Mouse (Mus musculus) midbrain, postnatal 0 days (tissue): ENCODE measurements at regions not wholly inside any gene's neighbourhood (a gene's known extent, or its start where the extent isn't known, plus 50 kb on each side); places are given as distances from the start of the nearest gene placed in this dataset.

Experiments
- ATAC-seq: fragments of 200-750 bp; cut with Nextera tagmentation; 2 replicates; pipeline ENCODE4 v1.8.0; 2017; ENCODE audit warnings: moderate number of reproducible peaks, mild to moderate bottlenecking, moderate TSS enrichment, moderate library complexity; ENCODE audit not compliant: low FRiP score
- DNase-seq: peaks from one replicate; pipeline ENCODE4 v3.0.0-alpha.2; 2015; ENCODE audit warnings: low spot score
- H3K27ac ChIP-seq: fragments of 300-500 bp; sonication (generic); 2 replicates; pipeline ENCODE4 v1.5.1; 2014; ENCODE audit warnings: low read depth, mild to moderate bottlenecking, low read length, mixed read lengths
- H3K27me3 ChIP-seq: fragments of 300-500 bp; sonication (generic); 2 replicates; pipeline ENCODE4 v1.6.1; 2014; ENCODE audit warnings: low read length, control low read depth, mixed read lengths; ENCODE audit not compliant: insufficient read depth
- H3K36me3 ChIP-seq: fragments of 300-500 bp; sonication (generic); 2 replicates; pipeline ENCODE4 v1.6.1; 2014; ENCODE audit warnings: low read length, control low read depth, mixed read lengths; ENCODE audit not compliant: insufficient read depth
- H3K4me1 ChIP-seq: fragments of 300-500 bp; sonication (generic); 2 replicates; pipeline ENCODE4 v1.6.1; 2014; ENCODE audit warnings: mild to moderate bottlenecking, control low read depth, antibody characterized with exemption, low read length, mixed read lengths; ENCODE audit not compliant: insufficient read depth
- H3K4me2 ChIP-seq: fragments of 300-500 bp; sonication (generic); 2 replicates; pipeline ENCODE4 v1.6.1; 2014; ENCODE audit warnings: low read depth, mild to moderate bottlenecking, low read length, mixed read lengths; ENCODE audit not compliant: poor library complexity, severe bottlenecking
- H3K4me3 ChIP-seq: fragments of 300-500 bp; sonication (generic); 2 replicates; pipeline ENCODE4 v1.5.1; 2014; ENCODE audit warnings: low read depth, mild to moderate bottlenecking, low read length, moderate library complexity
- H3K9ac ChIP-seq: fragments of 300-500 bp; sonication (generic); replicated peaks from 2 replicates; pipeline ENCODE4 v1.6.1; 2014; ENCODE audit warnings: mild to moderate bottlenecking, low read length, moderate library complexity, mixed read lengths; ENCODE audit not compliant: poor library complexity, severe bottlenecking
- H3K9me3 ChIP-seq: fragments of 300-500 bp; sonication (generic); 2 replicates; pipeline ENCODE4 v1.6.1; 2016; ENCODE audit warnings: low read length, control low read depth
- CTCF ChIP-seq: IDR thresholded peaks from 2 replicates; pipeline ENCODE4 v1.5.1; 2016; ENCODE audit warnings: antibody characterized with exemption, mild to moderate bottlenecking
- WGBS: fragments of 180-500 bp; shearing (Covaris S2); extraction: QIAGEN DNeasy Blood & Tissue Kit; methylation state at CpG from one replicate; pipeline ENCODE4 v1.1.7; 2014; 5-methylcytosine and 5-hydroxymethylcytosine counted together

GRCm38 (mm10) chr10:91713529-91713928 is 532.4 kb upstream of the Tmpo start:
- ATAC-seq (no peak), DNase-seq (no peak)
- TF ChIP-seq CTCF: no peak
- H3K9me3 ChIP-seq: no peaks in the 10 kb centered on the region
- H3K4me3 ChIP-seq: no peak overlapping the region
- H3K36me3 ChIP-seq: no peaks in the 10 kb centered on the region
- no peaks in the 10 kb centered on the region for H3K4me1 ChIP-seq
- H3K9ac ChIP-seq: no peak overlapping the region
- 54% methylated on average over 7 of the region's 7 CpGs for WGBS
- no peak overlapping the region for H3K27ac ChIP-seq
- no peaks in the 10 kb centered on the region for H3K27me3 ChIP-seq
- H3K4me2 ChIP-seq: no peak overlapping the region

- H3K9me3 ChIP-seq: no peaks in the 10 kb centered on the region
- H3K36me3 ChIP-seq: no peaks in the 10 kb centered on the region
- no peak for ATAC-seq
- 69% methylated on average over 3 of the region's 3 CpGs for WGBS
- H3K27me3 ChIP-seq: no peaks in the 10 kb centered on the region
- no peak overlapping the region for H3K9ac ChIP-seq
- H3K4me1 ChIP-seq: no peaks in the 10 kb centered on the region
- no peak for TF ChIP-seq CTCF
- no peak overlapping the region for H3K4me3 ChIP-seq
- no peak overlapping the region for H3K4me2 ChIP-seq
- H3K27ac ChIP-seq: no peak overlapping the region
- DNase-seq: peak; percentile 34
Observed at GRCm38 (mm10) chr10:91706816-91707215, 525.7 kb upstream of the Tmpo start.

- no peak overlapping the region for H3K27ac ChIP-seq
- DNase-seq (no peak), ATAC-seq (no peak)
- H3K27me3 ChIP-seq: no peaks in the 10 kb centered on the region
- no peaks in the 10 kb centered on the region for H3K9me3 ChIP-seq
- H3K36me3 ChIP-seq: no peaks in the 10 kb centered on the region
- no peaks in the 10 kb centered on the region for H3K4me1 ChIP-seq
- WGBS: 74% methylated on average over 3 of the region's 3 CpGs
- no peak for TF ChIP-seq CTCF
- H3K4me3 ChIP-seq: no peak overlapping the region
- no peak overlapping the region for H3K9ac ChIP-seq
- no peak overlapping the region for H3K4me2 ChIP-seq
Observed at GRCm38 (mm10) chr10:91704751-91705150, 523.6 kb upstream of the Tmpo start.

GRCm38 (mm10) chr10:91701822-91702221 is 520.7 kb upstream of the Tmpo start:
- ATAC-seq (no peak), DNase-seq (no peak)
- Histone ChIP-seq H3K4me3 (no peak overlapping the region), H3K27ac (no peak overlapping the region), H3K9ac (no peak overlapping the region), H3K36me3 (no peaks in the 10 kb centered on the region), H3K9me3 (no peaks in the 10 kb centered on the region), H3K4me2 (no peak overlapping the region), H3K4me1 (no peaks in the 10 kb centered on the region), H3K27me3 (no peaks in the 10 kb centered on the region)
- WGBS: 64% methylated on average over 3 of the region's 3 CpGs
- TF ChIP-seq CTCF: no peak

- TF ChIP-seq CTCF: no peak
- 15% methylated on average over 8 of the region's 8 CpGs for WGBS
- DNase-seq (no peak), ATAC-seq (no peak)
- Histone ChIP-seq H3K9ac (0 out of 2 replicates have a peak overlapping the region, but pooled peaks have one; percentile 5), H3K4me1 (peaks cover 9% of the 10 kb centered on the region; the same call in 1 of the 2 replicates), H3K9me3 (no peaks in the 10 kb centered on the region), H3K27ac (peak overlapping the region; percentile 47; the same call in 1 of the 2 replicates), H3K36me3 (no peaks in the 10 kb centered on the region), H3K27me3 (no peaks in the 10 kb centered on the region), H3K4me3 (no peak overlapping the region), H3K4me2 (no peak overlapping the region)
Observed at GRCm38 (mm10) chr10:91686082-91686618, 505.0 kb upstream of the Tmpo start.

GRCm38 (mm10) chr10:91685164-91686027 is 504.3 kb upstream of the Tmpo start:
- 18% methylated on average over 8 of the region's 8 CpGs for WGBS
- no peaks in the 10 kb centered on the region for H3K9me3 ChIP-seq
- peaks cover 9% of the 10 kb centered on the region; the same call in 1 of the 2 replicates for H3K4me1 ChIP-seq
- no peak overlapping the region for H3K4me3 ChIP-seq
- peak; percentile 65 for ATAC-seq
- H3K27ac ChIP-seq: 0 out of 2 replicates have a peak overlapping the region, but pooled peaks have one; percentile 26
- no peaks in the 10 kb centered on the region for H3K27me3 ChIP-seq
- 0 out of 2 replicates have a peak, but pooled peaks have one; percentile 16 for TF ChIP-seq CTCF
- peak overlapping the region; percentile 18; the same call in 1 of the 2 replicates for H3K4me2 ChIP-seq
- H3K36me3 ChIP-seq: no peaks in the 10 kb centered on the region
- H3K9ac ChIP-seq: no peak overlapping the region
- peak; percentile 42 for DNase-seq
